ENCODE assay signal across 12 mouse cellular contexts in genomic region chr15:98170365-98170764, GRCm38 (mm10). TPM values are rescaled to one million over a fixed set of nuclear protein-coding genes. Genes with fewer than 3 reads are reported as not detected.
DNase-seq lines count a peak whose midpoint lies in the region; ATAC-seq and TF ChIP-seq lines count a peak whose summit lies in the region.
"Had no signal": no experiment of that assay in that cellular context is flagged by ENCODE, and none has a peak within 500 bp of the region (broad histone marks: within the 10 kb centered on the region; RNA-seq: fewer than 3 reads in every experiment).

No protein-coding gene starts in this region.

- no peak overlapping the region for H3K9ac ChIP-seq in kidney, postnatal 0 days (ENCODE audit: low read depth, low read length)
- H3K9ac ChIP-seq: embryonic facial prominence, embryonic 12.5 days had no signal

- H3K27me3 ChIP-seq in kidney, postnatal 0 days (ENCODE audit: insufficient read depth, low read length) = peaks cover 29% of the 10 kb centered on the region

- DNase-seq in kidney, postnatal 0 days (ENCODE audit: low spot score) = peak; percentile 30
- DNase-seq in kidney, postnatal 14 days = no peak
- DNase-seq in frontal cortex, adult 2 months (ENCODE audit: extremely low spot score in 1 of 2, low spot score in 1 of 2) = peak; percentile 54 to 75
- DNase-seq in left cerebral cortex, postnatal 14 days (ENCODE audit: low spot score in 2 of 2) = peak; percentile 67 to 92
- DNase-seq in right cerebral cortex, postnatal 25 days = peak; percentile 71
- no peak for DNase-seq in lung, postnatal 14 days
- no peak for DNase-seq in ovary, postnatal 14 days (ENCODE audit: low spot score)

- no peak overlapping the region for H3K27ac ChIP-seq in kidney, postnatal 0 days
- H3K27ac ChIP-seq: embryonic facial prominence, embryonic 12.5 days had no signal

- TF ChIP-seq CTCF in kidney, postnatal 0 days (IDR thresholded peaks at IDR 0.05; ENCODE audit: low read depth) = no peak

- H3K4me3 ChIP-seq in kidney, postnatal 0 days (replicated peaks; ENCODE audit: low read depth, low read length) = no peak overlapping the region
- H3K4me3 ChIP-seq: embryonic facial prominence, embryonic 12.5 days had no signal

- WGBS in kidney, postnatal 0 days = 28% methylated on average over 7 of the region's 7 CpGs

- no peak for ATAC-seq in kidney, postnatal 0 days (replicated peaks; ENCODE audit: low FRiP score, low read depth)
- ATAC-seq in megakaryocyte progenitor cell, adult 5-6 weeks (replicated peaks; ENCODE audit: poor library complexity) = no peak

- H3K36me3 ChIP-seq in kidney, postnatal 0 days (ENCODE audit: insufficient read depth, low read length) = no peaks in the 10 kb centered on the region
- H3K36me3 ChIP-seq: embryonic facial prominence, embryonic 12.5 days; G1E had no signal

- intact Hi-C loops in left cerebral cortex, postnatal 14 days (cut with DNase I) = no loop called here

- H3K4me1 ChIP-seq in kidney, postnatal 0 days (replicated peaks; ENCODE audit: insufficient read depth, low read length) = 0 out of 2 replicates have a peak, but pooled peaks cover 6% of the 10 kb centered on the region

- no peaks in the 10 kb centered on the region for H3K9me3 ChIP-seq in kidney, postnatal 0 days (replicated peaks; ENCODE audit: low read length)
- H3K9me3 ChIP-seq: embryonic facial prominence, embryonic 12.5 days; G1E had no signal

- no peak overlapping the region for H3K4me2 ChIP-seq in kidney, postnatal 0 days (ENCODE audit: low read length)
- H3K4me2 ChIP-seq: embryonic facial prominence, embryonic 12.5 days had no signal

RNA-seq across cellular contexts. Expression of gene Ccdc184, which starts 3.4 kb away (rescaled TPM):
- 1.3 and 1.7 TPM in 2 replicates for polyA plus RNA-seq in kidney, postnatal 0 days (2015; fragmentation: Nextera tagmentation; extraction: Ambion mirVana)
- 13.0 and 14.6 TPM in 2 replicates for polyA plus RNA-seq in frontal cortex, adult 2 months (2012; rRNA removed)
- total RNA-seq in left cerebral cortex, postnatal 14 days (2021) = 10 to 100 TPM; 28.3 TPM
- not detected in 2 replicates for total RNA-seq in megakaryocyte progenitor cell, adult 5-6 weeks (2015)
- not detected in 2 replicates for total RNA-seq in megakaryocyte progenitor cell, adult 5-6 weeks (2017)
- total RNA-seq: G1E; megakaryocyte-erythroid progenitor cell, adult 5-6 weeks had no signal
- polyA plus RNA-seq: G1E had no signal

RNA-seq across cellular contexts. Expression of gene Asb8, which starts 4.9 kb away (rescaled TPM):
- 49.5 and 52.5 TPM in 2 replicates for polyA plus RNA-seq in kidney, postnatal 0 days (2015; fragmentation: Nextera tagmentation; extraction: Ambion mirVana)
- polyA plus RNA-seq in frontal cortex, adult 2 months (2012; rRNA removed) = 57.7 and 60.2 TPM in 2 replicates
- total RNA-seq in left cerebral cortex, postnatal 14 days (2021) = 10 to 100 TPM; 43.4 to 45.4 TPM
- total RNA-seq in megakaryocyte progenitor cell, adult 5-6 weeks (2015) = 28.4 and 28.8 TPM in 2 replicates
- 25.3 and 27.6 TPM in 2 replicates for total RNA-seq in megakaryocyte progenitor cell, adult 5-6 weeks (2017)

RNA-seq across cellular contexts. Expression of gene Olfr288, which starts 25.0 kb away (rescaled TPM):
- polyA plus RNA-seq in kidney, postnatal 0 days (2015; fragmentation: Nextera tagmentation; extraction: Ambion mirVana) = not detected in 2 replicates
- 0.29 and 0.32 TPM in 2 replicates for polyA plus RNA-seq in frontal cortex, adult 2 months (2012; rRNA removed)
- not detected for total RNA-seq in left cerebral cortex, postnatal 14 days (2021)
- total RNA-seq in megakaryocyte progenitor cell, adult 5-6 weeks (2015) = not detected in 2 replicates
- not detected in 2 replicates for total RNA-seq in megakaryocyte progenitor cell, adult 5-6 weeks (2017)
- total RNA-seq: G1E; megakaryocyte-erythroid progenitor cell, adult 5-6 weeks had no signal
- polyA plus RNA-seq: embryonic facial prominence, embryonic 12.5 days; G1E; large intestine, adult 2 months had no signal

RNA-seq across cellular contexts. Expression of gene Gm44579, which starts 50.4 kb away (rescaled TPM):
- polyA plus RNA-seq in kidney, postnatal 0 days (2015; fragmentation: Nextera tagmentation; extraction: Ambion mirVana) = not detected in 2 replicates
- not detected in 2 replicates for polyA plus RNA-seq in frontal cortex, adult 2 months (2012; rRNA removed)
- total RNA-seq in left cerebral cortex, postnatal 14 days (2021) = not detected
- not detected in 2 replicates for total RNA-seq in megakaryocyte progenitor cell, adult 5-6 weeks (2015)
- not detected in 2 replicates for total RNA-seq in megakaryocyte progenitor cell, adult 5-6 weeks (2017)
- total RNA-seq: megakaryocyte-erythroid progenitor cell, adult 5-6 weeks had no signal
- polyA plus RNA-seq: embryonic facial prominence, embryonic 12.5 days; G1E; large intestine, adult 2 months had no signal

RNA-seq across cellular contexts. Expression of gene Olfr287, which starts 50.5 kb away (rescaled TPM):
- not detected in 2 replicates for polyA plus RNA-seq in kidney, postnatal 0 days (2015; fragmentation: Nextera tagmentation; extraction: Ambion mirVana)
- polyA plus RNA-seq in frontal cortex, adult 2 months (2012; rRNA removed) = 14.1 and 16.2 TPM in 2 replicates
- total RNA-seq in left cerebral cortex, postnatal 14 days (2021) = 1 to 10 TPM; 1.8 to 2.4 TPM
- 0.07 and 0.42 TPM in 2 replicates for total RNA-seq in megakaryocyte progenitor cell, adult 5-6 weeks (2015)
- total RNA-seq in megakaryocyte progenitor cell, adult 5-6 weeks (2017) = not detected in 2 replicates
- total RNA-seq: G1E; megakaryocyte-erythroid progenitor cell, adult 5-6 weeks had no signal
- polyA plus RNA-seq: embryonic facial prominence, embryonic 12.5 days; G1E had no signal

Comparison
In these comparisons a context has a peak if more than half of its experiments do, and no peak if none do; other contexts are left out.
1. DNase-seq: peak in kidney, postnatal 0 days (single experiment), frontal cortex, adult 2 months (2 of 2), left cerebral cortex, postnatal 14 days (2 of 2) and right cerebral cortex, postnatal 25 days (single experiment); none in kidney, postnatal 14 days (single experiment), lung, postnatal 14 days (single experiment) and ovary, postnatal 14 days (single experiment).
2. RNA of gene Ccdc184, which starts 3.4 kb away (total RNA-seq): 28.3 TPM in left cerebral cortex, postnatal 14 days; not detected in megakaryocyte progenitor cell, adult 5-6 weeks; every median in the first group is over 10 times any median in the second.